Mouse (Mus musculus) kidney, embryonic 16.5 days (tissue): ENCODE results near the gene Osbp. TPM values are rescaled to one million over a fixed set of nuclear protein-coding genes. Genes with fewer than 3 reads are reported as not detected.
A peak's percentile ranks its signal among the peaks of the same experiment; 100 is the strongest.

ENCODE experiments used
- ATAC-seq: fragments of 200-750 bp; cut with Nextera tagmentation; 2 replicates; pipeline ENCODE4 v1.8.0; 2017; ENCODE audit warnings: moderate TSS enrichment; ENCODE audit not compliant: low FRiP score, low TSS enrichment
- H3K27ac ChIP-seq: fragments of 300-500 bp; sonication (generic); 2 replicates; pipeline ENCODE4 v1.5.1; 2014; ENCODE audit warnings: low read length
- H3K27me3 ChIP-seq: fragments of 300-500 bp; sonication (generic); 2 replicates; pipeline ENCODE4 v1.6.1; 2014; ENCODE audit warnings: low read length, control low read depth, mixed read lengths; ENCODE audit not compliant: insufficient read depth
- H3K36me3 ChIP-seq: fragments of 300-500 bp; sonication (generic); 2 replicates; pipeline ENCODE4 v1.6.1; 2014; ENCODE audit warnings: low read length, control low read depth, mixed read lengths; ENCODE audit not compliant: insufficient read depth
- H3K4me1 ChIP-seq: fragments of 300-500 bp; sonication (generic); 2 replicates; pipeline ENCODE4 v1.6.1; 2014; ENCODE audit warnings: low read length, control low read depth, mixed read lengths; ENCODE audit not compliant: insufficient read depth
- H3K4me2 ChIP-seq: fragments of 300-500 bp; sonication (generic); replicated peaks from 2 replicates; pipeline ENCODE4 v1.6.1; 2014; ENCODE audit warnings: low read depth, low read length
- H3K4me3 ChIP-seq: fragments of 300-500 bp; sonication (generic); 2 replicates; pipeline ENCODE4 v1.5.1; 2014; ENCODE audit warnings: mild to moderate bottlenecking, low read length
- H3K9ac ChIP-seq: fragments of 300-500 bp; sonication (generic); replicated peaks from 2 replicates; pipeline ENCODE4 v1.6.1; 2014; ENCODE audit warnings: low read length
- H3K9me3 ChIP-seq: fragments of 300-500 bp; sonication (generic); 2 replicates; pipeline ENCODE4 v1.6.1; 2016; ENCODE audit warnings: low read length, control low read depth
- WGBS: fragments of 180-500 bp; shearing (Covaris S2); extraction: QIAGEN DNeasy Blood & Tissue Kit; methylation state at CpG from one replicate; pipeline ENCODE4 v1.1.7; 2014; 5-methylcytosine and 5-hydroxymethylcytosine counted together
- polyA plus RNA-seq: library from polyadenylated mRNA; unstranded; fragments of >200 nt; fragmentation: Nextera tagmentation; extraction: Ambion mirVana; gene quantifications from 2 replicates; pipeline ENCODE4 v1.2.1, GENCODE M21; 2015

Gene Osbp
- polyA plus RNA-seq, 1 experiment from 2014 or later, result 4.1 TPM

GRCm38 (mm10) chr19:12002791-12003190, 37.0 kb downstream of the Osbp start:
- no peak overlapping the region for H3K9ac ChIP-seq
- H3K4me1 ChIP-seq, result peaks cover 19% of the 10 kb centered on the region
- H3K4me2 ChIP-seq, result peak overlapping the region; percentile 47
- H3K27me3 ChIP-seq, result no peaks in the 10 kb centered on the region
- no peak overlapping the region for H3K27ac ChIP-seq
- H3K9me3 ChIP-seq, result no peaks in the 10 kb centered on the region
- H3K4me3 ChIP-seq, result peak overlapping the region; percentile 33
- no peaks in the 10 kb centered on the region for H3K36me3 ChIP-seq
- WGBS, result 49% methylated on average over 14 of the region's 14 CpGs
- no peak for ATAC-seq

- ATAC-seq, result no peak
- Histone ChIP-seq H3K9me3 (no peaks in the 10 kb centered on the region), H3K36me3 (no peaks in the 10 kb centered on the region), H3K9ac (no peak overlapping the region), H3K4me2 (no peak overlapping the region), H3K27me3 (no peaks in the 10 kb centered on the region), H3K4me3 (no peak overlapping the region), H3K4me1 (peaks cover 19% of the 10 kb centered on the region), H3K27ac (no peak overlapping the region)
- WGBS, result 85% methylated on average over 2 of the region's 2 CpGs
Measured at GRCm38 (mm10) chr19:12003568-12003967, 37.8 kb downstream of the Osbp start.

- no peaks in the 10 kb centered on the region for H3K9me3 ChIP-seq
- no peak overlapping the region for H3K27ac ChIP-seq
- 59% methylated on average over 9 of the region's 9 CpGs for WGBS
- peak overlapping the region; percentile 77 for H3K4me3 ChIP-seq
- no peaks in the 10 kb centered on the region for H3K27me3 ChIP-seq
- H3K36me3 ChIP-seq, result no peaks in the 10 kb centered on the region
- H3K4me2 ChIP-seq, result peak overlapping the region; percentile 72
- ATAC-seq, result no peak
- no peak overlapping the region for H3K9ac ChIP-seq
- peaks cover 19% of the 10 kb centered on the region for H3K4me1 ChIP-seq
Measured at GRCm38 (mm10) chr19:12004216-12005008, 38.7 kb downstream of the Osbp start.

DNA sequence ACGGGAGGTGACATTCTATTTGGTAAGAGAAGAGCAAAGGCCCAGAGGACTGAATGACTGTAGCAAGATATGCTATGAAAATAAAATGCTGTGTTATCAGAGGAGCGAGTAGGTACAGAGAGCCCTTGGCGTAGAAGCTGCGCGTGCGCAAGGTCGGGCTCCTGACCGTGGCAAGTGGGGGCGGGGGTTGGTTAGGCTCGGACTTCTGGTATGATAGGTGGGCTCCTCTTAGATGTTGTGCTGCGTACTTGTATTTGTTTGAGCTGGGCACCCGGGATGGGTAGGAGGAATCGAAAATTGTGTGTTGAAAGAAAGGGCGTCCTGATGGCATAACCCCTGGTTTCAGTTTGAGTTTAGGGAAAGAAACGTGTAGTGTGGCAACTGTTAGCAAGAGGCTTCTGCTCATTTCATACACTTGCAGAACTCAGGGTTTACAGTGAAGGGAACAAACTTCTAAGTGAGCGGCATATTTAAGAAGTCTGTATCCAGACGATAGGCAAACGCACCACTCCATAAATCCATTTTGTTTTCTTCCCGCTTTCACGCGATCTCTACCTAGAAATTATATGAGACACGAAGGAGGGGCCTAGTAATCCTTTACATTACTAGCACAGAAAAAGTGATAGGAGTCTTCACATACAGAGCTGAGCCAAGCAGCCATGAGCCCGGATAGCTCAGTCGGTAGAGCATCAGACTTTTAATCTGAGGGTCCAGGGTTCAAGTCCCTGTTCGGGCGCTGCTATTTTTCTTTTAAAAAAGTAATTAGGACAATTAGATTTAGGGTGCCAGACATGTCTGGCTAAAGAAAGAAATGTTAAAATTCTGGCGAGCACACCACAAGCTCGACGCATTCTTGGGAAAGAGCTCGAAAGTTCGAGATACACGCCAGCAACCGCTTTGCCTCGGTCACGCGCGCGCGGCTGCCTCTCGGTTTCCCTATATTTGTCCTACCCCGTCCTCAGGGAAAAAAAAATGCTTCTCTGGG, 39.9 kb downstream of the Osbp start:
- no peaks in the 10 kb centered on the region for H3K36me3 ChIP-seq
- WGBS, result under 1% methylated on average over 41 of the region's 41 CpGs
- no peaks in the 10 kb centered on the region for H3K27me3 ChIP-seq

DNA sequence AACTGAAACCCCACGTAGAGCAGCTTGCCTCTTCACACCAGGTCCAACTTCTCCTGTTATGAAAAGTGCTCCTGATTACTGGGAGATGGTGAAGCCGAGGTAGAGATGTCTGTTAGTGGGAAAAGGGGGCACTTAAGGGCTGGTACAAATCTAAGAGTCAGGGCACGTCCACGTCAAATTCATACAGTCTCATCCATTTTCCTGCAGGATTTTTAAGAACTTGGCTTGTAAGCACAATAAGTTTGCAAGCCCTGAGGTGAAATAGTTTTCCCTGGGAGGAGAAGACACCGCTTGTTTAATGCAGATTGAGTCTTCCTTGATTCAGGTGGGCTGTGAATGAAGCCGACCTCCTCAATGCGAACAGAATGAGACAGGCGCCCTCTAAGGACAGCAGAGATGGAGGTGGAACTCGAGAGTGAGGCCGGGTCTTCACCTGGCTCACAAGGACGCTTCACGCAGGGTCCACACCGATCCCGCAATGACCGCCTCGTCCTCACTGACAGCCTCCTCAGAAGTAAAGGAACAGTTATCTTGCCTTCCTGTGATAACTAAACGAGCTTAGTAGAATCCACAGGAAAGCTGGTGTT, 40.7 kb downstream of the Osbp start:
- Histone ChIP-seq H3K4me2 (peak overlapping the region; percentile 72), H3K9me3 (no peaks in the 10 kb centered on the region), H3K27ac (peak overlapping the region; percentile 7; the same call in 1 of the 2 replicates), H3K36me3 (no peaks in the 10 kb centered on the region), H3K4me1 (peaks cover 19% of the 10 kb centered on the region), H3K27me3 (no peaks in the 10 kb centered on the region), H3K4me3 (peak overlapping the region; percentile 77), H3K9ac (peak overlapping the region; percentile 67)
- no peak for ATAC-seq
- 3% methylated on average over 17 of the region's 17 CpGs for WGBS

More for the DNA sequence above, 39.9 kb downstream of the Osbp start:
- Histone ChIP-seq H3K9me3 (no peaks in the 10 kb centered on the region), H3K4me2 (peak overlapping the region; percentile 72), H3K9ac (peak overlapping the region; percentile 67), H3K4me3 (peak overlapping the region; percentile 77), H3K4me1 (peaks cover 19% of the 10 kb centered on the region), H3K27ac (peak overlapping the region; percentile 80)
- peak; percentile 71 for ATAC-seq

DNA sequence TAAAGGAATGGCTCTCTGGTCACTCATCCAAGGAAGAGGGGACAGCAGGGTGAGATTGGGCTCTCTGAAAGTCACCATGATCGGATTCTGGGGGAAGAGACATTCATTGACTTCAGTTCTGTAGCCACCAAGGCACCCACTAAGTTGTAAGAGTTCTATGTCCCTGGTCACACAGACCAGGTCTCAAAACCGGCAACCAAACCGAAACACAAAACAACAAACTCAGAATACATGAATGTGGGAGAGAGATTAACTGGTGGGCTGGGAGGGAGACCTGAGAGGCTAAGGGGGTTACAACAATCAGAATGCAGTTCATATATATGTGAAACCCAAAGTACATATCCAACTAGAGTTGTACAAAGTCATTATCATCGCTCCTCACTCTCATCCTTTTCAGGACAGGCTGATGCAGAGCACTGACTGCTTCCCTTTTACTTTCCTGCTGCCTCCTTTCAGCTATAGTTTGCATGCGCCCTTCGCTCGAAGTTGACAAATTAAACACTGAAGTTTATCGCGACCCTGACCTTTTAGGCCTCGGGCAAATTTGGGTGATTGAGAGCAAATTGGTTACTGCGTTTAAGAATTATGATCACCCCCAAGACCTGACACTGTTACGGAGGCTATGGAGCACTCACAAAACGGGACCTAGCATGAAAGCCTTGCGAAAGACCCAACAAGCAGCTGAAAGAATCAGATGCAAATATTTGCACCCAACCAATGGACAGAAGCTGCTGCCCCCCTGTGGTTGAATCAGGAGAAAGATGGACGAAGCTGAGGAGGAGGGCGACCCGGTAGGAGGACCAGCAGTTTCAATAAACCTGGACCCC, 41.6 kb downstream of the Osbp start:
- Histone ChIP-seq H3K27ac (no peak overlapping the region), H3K4me3 (peak overlapping the region; percentile 77), H3K9ac (0 out of 2 replicates have a peak overlapping the region, but pooled peaks have one; percentile 28), H3K4me2 (peak overlapping the region; percentile 72), H3K4me1 (peaks cover 16% of the 10 kb centered on the region), H3K27me3 (no peaks in the 10 kb centered on the region), H3K36me3 (no peaks in the 10 kb centered on the region), H3K9me3 (no peaks in the 10 kb centered on the region)
- ATAC-seq, result no peak
- WGBS, result 10% methylated on average over 17 of the region's 17 CpGs

DNA sequence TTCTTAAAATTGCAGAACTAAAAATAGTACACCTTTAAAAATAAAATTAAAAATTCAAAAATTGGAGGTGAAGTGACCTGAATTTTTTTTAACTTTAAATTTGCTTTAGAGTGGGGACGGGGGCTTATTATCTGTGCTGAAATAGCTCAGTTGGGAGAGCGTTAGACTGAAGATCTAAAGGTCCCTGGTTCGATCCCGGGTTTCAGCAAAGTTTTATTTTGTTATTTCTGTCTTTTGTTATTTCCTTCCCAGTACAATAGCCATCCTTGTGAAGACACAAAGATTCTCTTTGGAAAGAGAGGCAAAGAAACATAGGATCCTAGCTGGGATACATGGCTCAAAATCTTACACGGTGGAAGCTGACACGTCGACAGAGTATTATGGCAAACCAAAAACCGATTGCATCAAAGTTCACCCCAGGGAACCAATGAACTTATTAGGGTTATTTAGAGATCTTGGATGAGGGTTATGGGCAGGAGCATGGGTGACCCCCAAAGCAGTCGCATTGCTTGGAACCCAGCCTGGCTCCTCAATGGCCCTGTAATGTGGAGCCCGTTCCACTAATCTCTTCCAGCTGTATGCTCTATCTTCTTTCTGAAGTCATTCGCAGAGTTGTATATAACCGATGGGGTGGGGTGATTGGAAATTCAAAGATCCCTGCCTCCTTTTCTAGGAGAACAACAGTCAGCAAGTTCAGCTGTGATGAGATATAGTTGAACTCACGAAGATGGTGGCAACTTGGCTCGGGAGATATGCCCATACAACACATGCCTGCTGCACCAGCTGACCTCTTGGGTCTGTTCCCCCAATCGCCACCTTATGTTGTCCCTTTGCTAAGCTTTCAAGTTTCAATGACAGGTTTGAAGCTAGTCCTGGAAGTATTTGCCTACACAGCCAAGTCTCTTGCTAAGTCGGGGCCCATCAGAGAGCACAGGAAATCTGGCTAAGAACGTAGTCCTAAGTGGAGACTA, 43.0 kb downstream of the Osbp start:
- H3K4me3 ChIP-seq, result no peak overlapping the region
- H3K27me3 ChIP-seq, result no peaks in the 10 kb centered on the region
- no peak overlapping the region for H3K9ac ChIP-seq
- WGBS, result 22% methylated on average over 17 of the region's 17 CpGs
- ATAC-seq, result no peak
- H3K36me3 ChIP-seq, result no peaks in the 10 kb centered on the region
- H3K27ac ChIP-seq, result no peak overlapping the region
- H3K4me1 ChIP-seq, result peaks cover 15% of the 10 kb centered on the region
- H3K4me2 ChIP-seq, result 0 out of 2 replicates have a peak overlapping the region, but pooled peaks have one; percentile 22
- H3K9me3 ChIP-seq, result no peaks in the 10 kb centered on the region

DNA sequence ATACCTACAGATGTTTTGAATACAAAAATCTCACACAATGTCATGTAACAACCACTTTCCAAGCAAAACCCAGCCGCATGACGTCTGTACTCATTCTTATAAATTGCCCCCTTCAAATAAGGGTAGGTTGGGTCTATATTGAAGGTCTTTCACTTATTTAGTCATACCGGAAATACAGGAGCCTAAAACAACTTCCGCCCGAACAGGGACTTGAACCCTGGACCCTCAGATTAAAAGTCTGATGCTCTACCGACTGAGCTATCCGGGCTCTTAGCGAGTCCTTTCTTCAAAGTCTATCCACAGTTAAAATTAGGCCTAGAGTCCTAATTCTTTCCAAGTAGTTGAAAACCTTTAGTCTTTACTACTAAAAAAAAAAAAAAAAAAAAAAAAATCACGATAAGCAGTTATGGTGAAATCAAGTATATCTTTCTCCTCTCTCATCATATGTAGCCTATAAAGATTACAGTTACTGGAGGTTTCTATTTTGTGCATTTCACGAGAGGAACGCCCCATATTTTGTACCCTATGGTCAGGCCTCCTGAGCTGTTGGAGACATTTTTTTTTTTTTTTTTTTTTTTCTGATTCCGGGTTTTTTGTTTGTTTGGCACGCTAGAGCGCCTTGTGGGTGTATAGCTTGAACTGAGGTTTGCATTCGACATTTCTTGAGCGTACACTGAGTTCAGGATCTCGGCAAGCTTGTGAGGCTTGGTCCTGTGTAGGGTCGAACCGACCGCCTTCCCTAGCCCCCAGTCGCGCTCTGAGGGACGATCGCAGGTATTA, 44.0 kb downstream of the Osbp start:
- Histone ChIP-seq H3K4me2 (peak overlapping the region; percentile 77), H3K36me3 (no peaks in the 10 kb centered on the region), H3K27me3 (no peaks in the 10 kb centered on the region), H3K4me1 (peaks cover 13% of the 10 kb centered on the region), H3K4me3 (peak overlapping the region; percentile 64), H3K9ac (peak overlapping the region; percentile 78), H3K27ac (peak overlapping the region; percentile 87), H3K9me3 (no peaks in the 10 kb centered on the region)
- peak; percentile 11; the same call in 1 of the 2 replicates for ATAC-seq
- WGBS, result under 1% methylated on average over 24 of the region's 24 CpGs
